Mouse (Mus musculus) embryonic facial prominence, embryonic 14.5 days (tissue): ENCODE data around the gene Mmp2. TPM values are rescaled to one million over a fixed set of nuclear protein-coding genes. Genes with fewer than 3 reads are reported as not detected.

ENCODE experiments used
- ATAC-seq: fragments of 200-750 bp; cut with Nextera tagmentation; 2 replicates; pipeline ENCODE4 v1.8.0; 2017; ENCODE audit warnings: low read depth, moderate number of reproducible peaks, moderate TSS enrichment
- DNase-seq: peaks from one replicate; pipeline ENCODE4 v3.0.0-alpha.2; 2015; ENCODE audit warnings: low spot score
- H3K27ac ChIP-seq: fragments of 300-500 bp; sonication (generic); replicated peaks from 2 replicates; pipeline ENCODE4 v1.5.1; 2014; ENCODE audit warnings: low read depth, mild to moderate bottlenecking, low read length, moderate library complexity
- H3K27me3 ChIP-seq: fragments of 300-500 bp; sonication (generic); replicated peaks from 2 replicates; pipeline ENCODE4 v1.6.1; 2014; ENCODE audit warnings: low read length; ENCODE audit not compliant: control insufficient read depth, insufficient read depth
- H3K36me3 ChIP-seq: fragments of 300-500 bp; sonication (generic); 2 replicates; pipeline ENCODE4 v1.6.1; 2014; ENCODE audit warnings: low read length, mixed read lengths; ENCODE audit not compliant: control insufficient read depth, insufficient read depth
- H3K4me1 ChIP-seq: fragments of 300-500 bp; sonication (generic); 2 replicates; pipeline ENCODE4 v1.6.1; 2014; ENCODE audit warnings: antibody characterized with exemption, low read length; ENCODE audit not compliant: control insufficient read depth, insufficient read depth
- H3K4me2 ChIP-seq: fragments of 300-500 bp; sonication (generic); 2 replicates; pipeline ENCODE4 v1.6.1; 2014; ENCODE audit warnings: low read depth, mild to moderate bottlenecking, low read length, moderate library complexity, mixed read lengths
- H3K4me3 ChIP-seq: fragments of 300-500 bp; sonication (generic); 2 replicates; pipeline ENCODE4 v1.5.1; 2014; ENCODE audit warnings: low read depth, mild to moderate bottlenecking, low read length
- H3K9ac ChIP-seq: fragments of 300-500 bp; sonication (generic); 2 replicates; pipeline ENCODE4 v1.6.1; 2014; ENCODE audit warnings: low read depth, mild to moderate bottlenecking, low read length, moderate library complexity, mixed read lengths
- H3K9me3 ChIP-seq: fragments of 300-500 bp; sonication (generic); 2 replicates; pipeline ENCODE4 v1.6.1; 2016; ENCODE audit warnings: low read length; ENCODE audit not compliant: control insufficient read depth
- WGBS: fragments of 180-500 bp; shearing (Covaris S2); extraction: QIAGEN DNeasy Blood & Tissue Kit; methylation state at CpG from one replicate; pipeline ENCODE4 v1.1.7; 2014; 5-methylcytosine and 5-hydroxymethylcytosine counted together
- polyA plus RNA-seq: library from polyadenylated mRNA; unstranded; fragments of >200 nt; fragmentation: Nextera tagmentation; extraction: Ambion mirVana; gene quantifications from 2 replicates; pipeline ENCODE4 v1.2.1, GENCODE M21; 2014

Gene Mmp2
- polyA plus RNA-seq, 1 experiment from 2014 or later = 330 TPM

GRCm38 (mm10) chr8:92847299-92847698 lies 20.2 kb downstream of the Mmp2 start:
- H3K4me2 ChIP-seq = no peak overlapping the region
- peak; percentile 76 for DNase-seq
- ATAC-seq = peak; percentile 23
- WGBS = 34% methylated on average over 9 of the region's 9 CpGs
- no peaks in the 10 kb centered on the region for H3K9me3 ChIP-seq
- H3K4me3 ChIP-seq = no peak overlapping the region
- H3K27ac ChIP-seq = peak overlapping the region; percentile 46
- peaks cover 84% of the 10 kb centered on the region for H3K36me3 ChIP-seq
- peaks cover 26% of the 10 kb centered on the region for H3K4me1 ChIP-seq
- H3K27me3 ChIP-seq = no peaks in the 10 kb centered on the region
- no peak overlapping the region for H3K9ac ChIP-seq

DNA sequence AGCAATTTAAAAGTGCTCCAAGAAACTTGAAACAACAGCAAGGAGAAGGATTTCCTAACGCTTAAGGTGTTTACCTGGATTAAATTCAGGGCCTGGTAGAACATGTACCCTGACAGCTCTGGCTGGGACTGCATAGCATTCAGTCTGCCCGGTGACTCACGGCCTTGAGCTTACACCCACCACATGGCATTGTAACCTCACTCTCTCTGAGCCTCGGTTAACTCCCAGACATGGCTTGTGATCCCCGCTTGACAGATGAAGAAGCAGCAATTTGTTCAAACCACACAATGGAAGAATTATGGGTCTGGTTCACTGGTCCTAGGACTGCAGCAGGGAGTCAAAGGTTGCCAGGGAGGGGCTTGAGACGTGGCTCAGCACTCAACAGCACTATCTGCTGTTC lies 22.2 kb downstream of the Mmp2 start:
- Histone ChIP-seq H3K27ac (peak overlapping the region; percentile 44; the same call in 1 of the 2 replicates), H3K4me1 (peaks cover 26% of the 10 kb centered on the region)

GRCm38 (mm10) chr8:92850239-92850638 lies 23.1 kb downstream of the Mmp2 start:
- Histone ChIP-seq H3K4me3 (no peak overlapping the region), H3K27ac (peak overlapping the region; percentile 44; the same call in 1 of the 2 replicates), H3K9ac (0 out of 2 replicates have a peak overlapping the region, but pooled peaks have one; percentile 1), H3K27me3 (no peaks in the 10 kb centered on the region), H3K4me2 (no peak overlapping the region), H3K36me3 (peaks cover 78% of the 10 kb centered on the region), H3K4me1 (peaks cover 26% of the 10 kb centered on the region), H3K9me3 (no peaks in the 10 kb centered on the region)
- WGBS = 44% methylated on average over 4 of the region's 4 CpGs
- DNase-seq (peak; percentile 81), ATAC-seq (peak; percentile 70)

More for the DNA sequence above, 22.2 kb downstream of the Mmp2 start:
- H3K4me3 ChIP-seq = no peak overlapping the region
- no peaks in the 10 kb centered on the region for H3K9me3 ChIP-seq
- no peak overlapping the region for H3K4me2 ChIP-seq
- DNase-seq (peak; percentile 72), ATAC-seq (peak; percentile 48; the same call in 1 of the 2 replicates)
- 55% methylated on average over 6 of the region's 6 CpGs for WGBS
- H3K27me3 ChIP-seq = no peaks in the 10 kb centered on the region
- H3K9ac ChIP-seq = no peak overlapping the region
- H3K36me3 ChIP-seq = peaks cover 88% of the 10 kb centered on the region

DNA sequence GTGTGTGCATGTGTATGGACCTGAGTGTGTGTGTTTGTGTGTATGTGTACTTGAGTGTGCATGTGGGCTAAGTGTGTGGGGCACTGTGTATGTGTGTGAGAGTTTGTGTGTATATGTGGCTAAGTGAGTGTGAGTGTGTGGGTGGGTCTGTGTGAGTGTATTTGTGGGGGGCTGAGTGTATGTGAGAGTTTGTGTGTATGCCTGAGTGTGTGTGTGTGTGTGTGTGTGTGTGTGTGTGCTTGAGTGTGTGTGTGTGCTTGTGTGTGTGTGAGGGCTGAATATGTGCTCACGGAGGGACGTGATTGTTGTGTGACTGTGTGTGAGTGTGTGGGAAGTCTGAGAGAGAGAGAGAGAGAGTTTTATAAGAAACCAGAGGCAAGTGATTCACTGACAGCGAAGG lies 24.3 kb downstream of the Mmp2 start:
- Histone ChIP-seq H3K9ac (no peak overlapping the region), H3K4me1 (peaks cover 28% of the 10 kb centered on the region), H3K27me3 (no peaks in the 10 kb centered on the region), H3K4me2 (no peak overlapping the region), H3K36me3 (peaks cover 67% of the 10 kb centered on the region), H3K4me3 (no peak overlapping the region), H3K9me3 (no peaks in the 10 kb centered on the region), H3K27ac (no peak overlapping the region)
- DNase-seq (no peak), ATAC-seq (no peak)
- 87% methylated on average over 3 of the region's 3 CpGs for WGBS

- Histone ChIP-seq H3K36me3 (peaks cover 48% of the 10 kb centered on the region), H3K27me3 (no peaks in the 10 kb centered on the region), H3K4me1 (peaks cover 12% of the 10 kb centered on the region), H3K9ac (no peak overlapping the region), H3K9me3 (no peaks in the 10 kb centered on the region), H3K4me3 (no peak overlapping the region), H3K4me2 (no peak overlapping the region), H3K27ac (no peak overlapping the region)
- DNase-seq = no peak
- no peak for ATAC-seq
- WGBS = 49% methylated on average over 18 of the region's 18 CpGs
Observed at GRCm38 (mm10) chr8:92853188-92853983, 26.3 kb downstream of the Mmp2 start.

GRCm38 (mm10) chr8:92854673-92855072 lies 27.6 kb downstream of the Mmp2 start:
- peaks cover 35% of the 10 kb centered on the region for H3K36me3 ChIP-seq
- DNase-seq (no peak), ATAC-seq (no peak)
- peak overlapping the region; percentile 88 for H3K4me2 ChIP-seq
- WGBS = 76% methylated on average over 3 of the region's 3 CpGs
- H3K4me1 ChIP-seq = peaks cover 12% of the 10 kb centered on the region; the same call in 1 of the 2 replicates
- H3K4me3 ChIP-seq = no peak overlapping the region
- H3K27me3 ChIP-seq = no peaks in the 10 kb centered on the region
- H3K9me3 ChIP-seq = no peaks in the 10 kb centered on the region
- no peak overlapping the region for H3K9ac ChIP-seq
- H3K27ac ChIP-seq = 0 out of 2 replicates have a peak overlapping the region, but pooled peaks have one; percentile 24

- no peaks in the 10 kb centered on the region for H3K27me3 ChIP-seq
- H3K27ac ChIP-seq = peak within 1 kb of the TSS; percentile 24; the same call in 1 of the 2 replicates
- peak within 1 kb of the TSS; percentile 79 for H3K9ac ChIP-seq
- H3K4me3 ChIP-seq = peak within 1 kb of the TSS; percentile 69
- H3K4me1 ChIP-seq = peaks cover 9% of the 10 kb centered on the region; the same call in 1 of the 2 replicates
- DNase-seq (peak; percentile 88), ATAC-seq (peak; percentile 60)
- H3K4me2 ChIP-seq = peak within 1 kb of the TSS; percentile 88
- WGBS = 3% methylated on average over 27 of the region's 50 CpGs
- peaks cover 28% of the 10 kb centered on the region for H3K36me3 ChIP-seq
- H3K9me3 ChIP-seq = no peaks in the 10 kb centered on the region
Observed at GRCm38 (mm10) chr8:92855171-92855894, 28.2 kb downstream of the Mmp2 start, which contains the start of gene Lpcat2. Lpcat2 (plus strand) TSS chr8:92855339.

- no peak for ATAC-seq
- DNase-seq = no peak
- peak overlapping the region; percentile 69 for H3K4me3 ChIP-seq
- no peak overlapping the region for H3K27ac ChIP-seq
- H3K27me3 ChIP-seq = no peaks in the 10 kb centered on the region
- H3K36me3 ChIP-seq = peaks cover 22% of the 10 kb centered on the region
- peaks cover 7% of the 10 kb centered on the region; the same call in 1 of the 2 replicates for H3K4me1 ChIP-seq
- 85% methylated on average over 7 of the region's 7 CpGs for WGBS
- peak overlapping the region; percentile 88 for H3K4me2 ChIP-seq
- H3K9me3 ChIP-seq = no peaks in the 10 kb centered on the region
- peak overlapping the region; percentile 79; the same call in 1 of the 2 replicates for H3K9ac ChIP-seq
Observed at GRCm38 (mm10) chr8:92856273-92856986, 29.3 kb downstream of the Mmp2 start.
